In genomic region chr6:115134501-115135331, GRCm38 (mm10) we compare ENCODE assay signal across 8 mouse cellular contexts. TPM values are rescaled to one million over a fixed set of nuclear protein-coding genes. Genes with fewer than 3 reads are reported as not detected.
DNase-seq lines count a peak whose midpoint lies in the region; ATAC-seq lines count a peak whose summit lies in the region.

Gene Syn2, plus strand, starts transcription at chr6:115134902.

- H3K36me3 ChIP-seq in embryonic facial prominence, embryonic 15.5 days, result no peaks in the 10 kb centered on the region
- H3K36me3 ChIP-seq in heart, embryonic 10.5 days, result no peaks in the 10 kb centered on the region
- H3K36me3 ChIP-seq in limb, embryonic 13.5 days, result no peaks in the 10 kb centered on the region
- no peaks in the 10 kb centered on the region for H3K36me3 ChIP-seq in midbrain, embryonic 14.5 days (ENCODE audit: control insufficient read depth, insufficient read depth, low read length)

- DNase-seq in heart, embryonic 10.5 days (ENCODE audit: low spot score), result peak; percentile 93
- DNase-seq in kidney, adult 9 months, result peak; percentile 70
- DNase-seq in midbrain, embryonic 14.5 days, result peak; percentile 94
- DNase-seq in spleen, postnatal 10 days (ENCODE audit: low spot score in 2 of 2), result peak; percentile 15 to 57

- ATAC-seq in embryonic facial prominence, embryonic 15.5 days (ENCODE audit: insufficient number of reproducible peaks, low FRiP score, low TSS enrichment, low read depth), result peak; percentile 95
- peak; percentile 94 for ATAC-seq in limb, embryonic 13.5 days (ENCODE audit: low FRiP score, low read depth)
- peak; percentile 97 for ATAC-seq in midbrain, embryonic 14.5 days (ENCODE audit: low FRiP score, low TSS enrichment)
- no peak for ATAC-seq in inflammation-experienced regulatory T-cells, adult 6 months

- 0 out of 2 replicates have a peak, but pooled peaks cover 3% of the 10 kb centered on the region for H3K4me1 ChIP-seq in brown adipose tissue, adult 24 weeks (ENCODE audit: control insufficient read depth, insufficient read depth, insufficient read length, low read length)
- H3K4me1 ChIP-seq in embryonic facial prominence, embryonic 15.5 days, result peaks cover 11% of the 10 kb centered on the region
- H3K4me1 ChIP-seq in heart, embryonic 10.5 days, result peaks cover 13% of the 10 kb centered on the region
- peaks cover 10% of the 10 kb centered on the region; the same call in 1 of the 2 replicates for H3K4me1 ChIP-seq in limb, embryonic 13.5 days
- H3K4me1 ChIP-seq in midbrain, embryonic 14.5 days (ENCODE audit: control insufficient read depth, insufficient read depth, low read length), result peaks cover 8% of the 10 kb centered on the region; the same call in 1 of the 2 replicates

- peak within 1 kb of the TSS; percentile 96 for H3K4me2 ChIP-seq in embryonic facial prominence, embryonic 15.5 days (replicated peaks)
- peak within 1 kb of the TSS; percentile 90 for H3K4me2 ChIP-seq in limb, embryonic 13.5 days (replicated peaks)
- H3K4me2 ChIP-seq in midbrain, embryonic 14.5 days (ENCODE audit: low read length), result peak within 1 kb of the TSS; percentile 70

- peak within 1 kb of the TSS; percentile 31; the same call in 1 of the 2 replicates for H3K9ac ChIP-seq in embryonic facial prominence, embryonic 15.5 days
- H3K9ac ChIP-seq in limb, embryonic 13.5 days, result peak within 1 kb of the TSS; percentile 67
- peak within 1 kb of the TSS; percentile 72 for H3K9ac ChIP-seq in midbrain, embryonic 14.5 days (replicated peaks; ENCODE audit: low read length)

- under 1% methylated on average over 75 of the region's 75 CpGs for WGBS in embryonic facial prominence, embryonic 15.5 days
- under 1% methylated on average over 75 of the region's 75 CpGs for WGBS in heart, embryonic 10.5 days
- WGBS in limb, embryonic 13.5 days, result under 1% methylated on average over 73 of the region's 75 CpGs
- under 1% methylated on average over 73 of the region's 75 CpGs for WGBS in midbrain, embryonic 14.5 days

- H3K9me3 ChIP-seq in embryonic facial prominence, embryonic 15.5 days (replicated peaks), result no peaks in the 10 kb centered on the region
- H3K9me3 ChIP-seq in heart, embryonic 10.5 days, result no peaks in the 10 kb centered on the region
- no peaks in the 10 kb centered on the region; the same call in 1 of the 2 replicates for H3K9me3 ChIP-seq in limb, embryonic 13.5 days
- no peaks in the 10 kb centered on the region for H3K9me3 ChIP-seq in midbrain, embryonic 14.5 days (ENCODE audit: control insufficient read depth, low read length)

- peak within 1 kb of the TSS; percentile 68 for H3K4me3 ChIP-seq in brown adipose tissue, adult 24 weeks (ENCODE audit: insufficient read depth, low read depth, low read length)
- H3K4me3 ChIP-seq in embryonic facial prominence, embryonic 15.5 days (replicated peaks), result peak within 1 kb of the TSS; percentile 60
- H3K4me3 ChIP-seq in heart, embryonic 10.5 days, result peak within 1 kb of the TSS; percentile 78
- peak within 1 kb of the TSS; percentile 64 for H3K4me3 ChIP-seq in limb, embryonic 13.5 days
- peak within 1 kb of the TSS; percentile 70 for H3K4me3 ChIP-seq in midbrain, embryonic 14.5 days (replicated peaks; ENCODE audit: low read depth, low read length)

- H3K27ac ChIP-seq in brown adipose tissue, adult 24 weeks (replicated peaks; ENCODE audit: low read depth, low read length), result no peak within 1 kb of the TSS
- no peak within 1 kb of the TSS for H3K27ac ChIP-seq in embryonic facial prominence, embryonic 15.5 days (replicated peaks)
- H3K27ac ChIP-seq in heart, embryonic 10.5 days, result peak within 1 kb of the TSS; percentile 72
- no peak within 1 kb of the TSS for H3K27ac ChIP-seq in limb, embryonic 13.5 days
- H3K27ac ChIP-seq in midbrain, embryonic 14.5 days (replicated peaks; ENCODE audit: low read depth, low read length), result peak within 1 kb of the TSS; percentile 63

- peaks cover 33% of the 10 kb centered on the region for H3K27me3 ChIP-seq in embryonic facial prominence, embryonic 15.5 days
- peaks cover 56% of the 10 kb centered on the region for H3K27me3 ChIP-seq in heart, embryonic 10.5 days (ENCODE audit: insufficient read depth, poor library complexity, severe bottlenecking)
- peaks cover 57% of the 10 kb centered on the region for H3K27me3 ChIP-seq in limb, embryonic 13.5 days
- no peaks in the 10 kb centered on the region for H3K27me3 ChIP-seq in midbrain, embryonic 14.5 days (ENCODE audit: control insufficient read depth, insufficient read depth, low read length)

RNA-seq across cellular contexts. Expression of gene Syn2, which starts in this region (rescaled TPM):
- polyA plus RNA-seq in brown adipose tissue, adult 24 weeks (2012; ENCODE audit: insufficient read depth, insufficient read length, missing spikeins), result 3.9 and 8.1 TPM in 2 replicates
- polyA plus RNA-seq in embryonic facial prominence, embryonic 15.5 days (2015; fragmentation: Nextera tagmentation; extraction: Ambion mirVana), result 3.3 and 3.8 TPM in 2 replicates
- polyA plus RNA-seq in heart, embryonic 10.5 days (2016; fragmentation: Nextera tagmentation; extraction: Ambion mirVana), result 0.49 and 0.74 TPM in 2 replicates
- polyA plus RNA-seq in limb, embryonic 13.5 days (2015; fragmentation: Nextera tagmentation; extraction: Ambion mirVana), result 0.79 and 1.1 TPM in 2 replicates
- 39.9 and 44.2 TPM in 2 replicates for polyA plus RNA-seq in midbrain, embryonic 14.5 days (2014; fragmentation: Nextera tagmentation; extraction: Ambion mirVana)
- not detected for polyA plus RNA-seq in inflammation-experienced regulatory T-cells, adult 6 months (2017; shearing (Covaris generic))

Comparison
In these comparisons a context has a peak if more than half of its experiments do, and no peak if none do; other contexts are left out.
1. Peak in DNase-seq, H3K4me3 ChIP-seq and H3K27ac ChIP-seq in heart, embryonic 10.5 days; RNA of the gene not detected or under 1 TPM.
2. DNase-seq: peak in every context shown above with its lines; median percentile 94 in midbrain, embryonic 14.5 days; 93 in heart, embryonic 10.5 days; 70 in kidney, adult 9 months; 36 in spleen, postnatal 10 days.